Mouse (Mus musculus): ENCODE measurements around the gene Elof1.
"Not testable (repeated sequence)": the region's sequence is repeated elsewhere in the genome, so short reads cannot be mapped to it uniquely, and the experiment has no call there.

Gene Elof1

GRCm38 (mm10) chr9:22087034-22087618 lies 29.8 kb downstream of the Elof1 start:
- no peak for DNase-seq

GRCm38 (mm10) chr9:22086012-22086411 lies 31.0 kb downstream of the Elof1 start:
- no peak for DNase-seq

- peak; percentile 90 to 92 for DNase-seq
Measured at GRCm38 (mm10) chr9:22085022-22085834, 31.7 kb downstream of the Elof1 start, which contains the start of gene Ecsit. Gene Ecsit, minus strand, starts transcription at chr9:22085438.

- DNase-seq = no peak
Measured at GRCm38 (mm10) chr9:22084667-22085021, 32.3 kb downstream of the Elof1 start.

GRCm38 (mm10) chr9:22076223-22076622 lies 40.7 kb downstream of the Elof1 start:
- no peak for DNase-seq

GRCm38 (mm10) chr9:22075778-22076177 lies 41.2 kb downstream of the Elof1 start:
- not testable (repeated sequence) for DNase-seq

- DNase-seq = peak in 1 of 2 experiments; percentile 16
Measured at GRCm38 (mm10) chr9:22072276-22072675, 44.7 kb downstream of the Elof1 start.

GRCm38 (mm10) chr9:22070791-22071573 lies 46.0 kb downstream of the Elof1 start, which contains the start of the genes Gm49318 and Zfp653:
Gene Gm49318, minus strand, starts transcription at chr9:22071259.
Gene Zfp653, minus strand, starts transcription at chr9:22071376.
- peak; percentile 95 to 97 for DNase-seq

GRCm38 (mm10) chr9:22069881-22070553 lies 47.0 kb downstream of the Elof1 start:
- DNase-seq = no peak

- no peak for DNase-seq
Measured at GRCm38 (mm10) chr9:22067195-22067594, 49.8 kb downstream of the Elof1 start.

GRCm38 (mm10) chr9:22066433-22066832 lies 50.5 kb downstream of the Elof1 start:
- DNase-seq = peak; percentile 64 to 65

GRCm38 (mm10) chr9:22065642-22066041 lies 51.3 kb downstream of the Elof1 start:
- no peak for DNase-seq

GRCm38 (mm10) chr9:22064341-22064740 lies 52.6 kb downstream of the Elof1 start:
- no peak for DNase-seq

Measured in thymus, postnatal 36 days (tissue).